Mouse (Mus musculus) CH12.LX (cell line): ENCODE results near the gene Itsn1. TPM values are rescaled to one million over a fixed set of nuclear protein-coding genes. Genes with fewer than 3 reads are reported as not detected.
A peak's percentile ranks its signal among the peaks of the same experiment; 100 is the strongest.

ENCODE experiments used
- DNase-seq: peaks from one replicate; pipeline ENCODE4 v3.0.0-alpha.2; 2013; ENCODE audit errors: extremely low read depth
- H3K27ac ChIP-seq: 2 replicates; pipeline ENCODE4 v1.5.1; 2012; ENCODE audit warnings: low read depth, mild to moderate bottlenecking, control low read depth, moderate library complexity; ENCODE audit not compliant: insufficient read depth
- H3K27me3 ChIP-seq: replicated peaks from 2 replicates; pipeline ENCODE3; 2012; ENCODE audit warnings: inconsistent platforms
- H3K36me3 ChIP-seq, 2 experiments: replicated peaks in 1 of 2; 2 replicates each; pipeline versions ENCODE3 to v1.6.1; 2012; ENCODE audit warnings: inconsistent platforms in 1 of 2, low read length in 1 of 2, mild to moderate bottlenecking in 1 of 2, mixed read lengths in 1 of 2, moderate library complexity in 1 of 2; ENCODE audit not compliant: control insufficient read depth in 1 of 2, insufficient read depth in 1 of 2
- H3K4me1 ChIP-seq, 2 experiments: 2 replicates each; pipeline ENCODE4 v1.6.1; 2012; ENCODE audit warnings: inconsistent platforms in 1 of 2, moderate library complexity in 1 of 2; ENCODE audit not compliant: insufficient read depth in 2 of 2, control insufficient read depth in 1 of 2
- H3K4me2 ChIP-seq: 2 replicates; pipeline ENCODE4 v1.6.1; 2012; ENCODE audit warnings: low read depth, mild to moderate bottlenecking, control low read depth; ENCODE audit not compliant: poor library complexity, insufficient read depth, severe bottlenecking
- H3K4me3 ChIP-seq, 3 experiments: fragments of 150-350 bp in 1 of 3; sonication (generic) in 1 of 3; replicated peaks in 1 of 3; 2 replicates each; pipeline versions ENCODE3 to v1.5.1; 2011 to 2012; ENCODE audit warnings: low read depth in 2 of 3, low read length in 2 of 3, mild to moderate bottlenecking in 2 of 3, moderate library complexity in 2 of 3, control low read depth in 1 of 3, improper control_type of control experiment in 1 of 3, inconsistent platforms in 1 of 3, mixed read lengths in 1 of 3; ENCODE audit not compliant: poor library complexity in 1 of 3
- H3K79me2 ChIP-seq: replicated peaks from 2 replicates; pipeline ENCODE4 v1.6.1; 2012; ENCODE audit warnings: mild to moderate bottlenecking, moderate library complexity; ENCODE audit not compliant: control insufficient read depth, poor library complexity, insufficient read depth, severe bottlenecking; ENCODE audit errors: extremely low read depth
- H3K9ac ChIP-seq: 2 replicates; pipeline ENCODE4 v1.6.1; 2012; ENCODE audit warnings: low read depth, mild to moderate bottlenecking, control low read depth, moderate library complexity; ENCODE audit not compliant: insufficient read depth
- H3K9me3 ChIP-seq: replicated peaks from 2 replicates; pipeline ENCODE3; 2012; ENCODE audit warnings: low read length, inconsistent platforms, mixed read lengths
- CHD1 ChIP-seq: IDR thresholded peaks from 2 replicates; pipeline ENCODE4 v1.6.1; 2012; ENCODE audit warnings: low read depth, low read length, improper control_type of control experiment, inconsistent platforms
- CHD2 ChIP-seq: IDR thresholded peaks from 2 replicates; pipeline ENCODE4 v1.6.1; 2011; ENCODE audit warnings: low read length, improper control_type of control experiment
- CTCF ChIP-seq, 2 experiments: IDR thresholded peaks in 1 of 2; conservative IDR thresholded peaks in 1 of 2; 2 replicates each; pipeline ENCODE4 v1.5.1; 2011 to 2012; ENCODE audit warnings: low read depth in 2 of 2, low read length in 2 of 2, improper control_type of control experiment in 1 of 2, inconsistent platforms in 1 of 2, mild to moderate bottlenecking in 1 of 2, moderate library complexity in 1 of 2
- E2F4 ChIP-seq: IDR thresholded peaks from 2 replicates; pipeline ENCODE4 v1.6.1; 2011; ENCODE audit warnings: low read depth, low read length, improper control_type of control experiment; ENCODE audit not compliant: insufficient replicate concordance
- ELF1 ChIP-seq: IDR thresholded peaks from 2 replicates; pipeline ENCODE4 v1.6.1; 2014; ENCODE audit warnings: low read depth, mild to moderate bottlenecking, inconsistent platforms, low read length, improper control_type of control experiment
- EP300 ChIP-seq: IDR thresholded peaks from 2 replicates; pipeline ENCODE4 v1.6.1; 2011; ENCODE audit warnings: low read length, improper control_type of control experiment
- GABPA ChIP-seq: IDR thresholded peaks from 2 replicates; pipeline ENCODE4 v1.6.1; 2012; ENCODE audit warnings: low read depth, low read length, improper control_type of control experiment, inconsistent platforms; ENCODE audit not compliant: insufficient replicate concordance
- HCFC1 ChIP-seq: IDR thresholded peaks from 2 replicates; pipeline ENCODE4 v1.6.1; 2012; ENCODE audit warnings: low read depth, mild to moderate bottlenecking, inconsistent platforms, low read length, improper control_type of control experiment
- JUN ChIP-seq: IDR thresholded peaks from 2 replicates; pipeline ENCODE4 v1.6.1; 2011; ENCODE audit warnings: low read depth, mild to moderate bottlenecking, low read length, improper control_type of control experiment, moderate library complexity; ENCODE audit not compliant: insufficient read depth
- KAT2A ChIP-seq: IDR thresholded peaks from 2 replicates; pipeline ENCODE4 v1.6.1; 2012; ENCODE audit warnings: low read length, improper control_type of control experiment, inconsistent platforms; ENCODE audit not compliant: insufficient replicate concordance
- MEF2A ChIP-seq: IDR thresholded peaks from 2 replicates; pipeline ENCODE4 v1.6.1; 2014; ENCODE audit warnings: low read depth, mild to moderate bottlenecking, inconsistent platforms, low read length, improper control_type of control experiment, borderline replicate concordance
- NRF1 ChIP-seq: IDR thresholded peaks from 2 replicates; pipeline ENCODE4 v1.6.1; 2014; ENCODE audit warnings: low read depth, mild to moderate bottlenecking, inconsistent platforms, low read length, improper control_type of control experiment, moderate library complexity
- POLR2A ChIP-seq: IDR thresholded peaks from 2 replicates; pipeline ENCODE4 v1.6.1; 2011; ENCODE audit warnings: low read depth, mild to moderate bottlenecking, improper control_type of control experiment, low read length
- POLR2AphosphoS2 ChIP-seq: IDR thresholded peaks from 2 replicates; pipeline ENCODE4 v1.6.1; 2011; ENCODE audit warnings: low read depth, low read length, improper control_type of control experiment
- RAD21 ChIP-seq: IDR thresholded peaks from 2 replicates; pipeline ENCODE4 v1.6.1; 2011; ENCODE audit warnings: low read depth, mild to moderate bottlenecking, low read length, improper control_type of control experiment, moderate library complexity
- RCOR1 ChIP-seq: conservative IDR thresholded peaks from 2 replicates; pipeline ENCODE4 v1.6.1; 2012; ENCODE audit warnings: low read depth, mild to moderate bottlenecking, inconsistent platforms, low read length, improper control_type of control experiment
- SIN3A ChIP-seq: IDR thresholded peaks from 2 replicates; pipeline ENCODE4 v1.6.1; 2012; ENCODE audit warnings: low read length, improper control_type of control experiment, inconsistent platforms
- SMC3 ChIP-seq: IDR thresholded peaks from 2 replicates; pipeline ENCODE4 v1.6.1; 2011; ENCODE audit warnings: low read depth, low read length, improper control_type of control experiment
- TBP ChIP-seq: conservative IDR thresholded peaks from 2 replicates; pipeline ENCODE4 v1.6.1; 2011; ENCODE audit warnings: low read depth, low read length, improper control_type of control experiment
- UBTF ChIP-seq: IDR thresholded peaks from 2 replicates; pipeline ENCODE4 v1.6.1; 2012; ENCODE audit warnings: low read depth, mild to moderate bottlenecking, inconsistent platforms, low read length, improper control_type of control experiment, moderate library complexity
- USF2 ChIP-seq: conservative IDR thresholded peaks from 2 replicates; pipeline ENCODE4 v1.6.1; 2011; ENCODE audit warnings: low read depth, low read length, improper control_type of control experiment
- ZMIZ1 ChIP-seq: IDR thresholded peaks from 2 replicates; pipeline ENCODE4 v1.6.1; 2012; ENCODE audit warnings: low read depth, mild to moderate bottlenecking, inconsistent platforms, low read length, improper control_type of control experiment
- ZNF384 ChIP-seq: IDR thresholded peaks from 2 replicates; pipeline ENCODE4 v1.6.1; 2012; ENCODE audit warnings: low read depth, low read length, improper control_type of control experiment, inconsistent platforms
- dilution Hi-C: fragments of 300-500 bp; cut with MboI; formaldehyde crosslinking; loops from 2 replicates; pipeline ENCODE4 v1.14.3; 2020; ENCODE audit warnings: low sequenced_read_pairs; ENCODE audit not compliant: extremely low pct_unique_long_range_greater_than_20kb, extremely low pct_ligation_motif_present
- in situ Hi-C: fragments of 300-500 bp; cut with MboI; formaldehyde crosslinking; loops from 3 replicates; pipeline ENCODE4 v1.14.3; 2019; ENCODE audit warnings: low sequenced_read_pairs, low pct_ligation_motif_present, low pct_unique_long_range_greater_than_20kb, mixed read lengths
- polyA plus RNA-seq: library from polyadenylated mRNA; unstranded; fragments of >175 nt; gene quantifications from 2 replicates; pipeline ENCODE4 v1.2.1, GENCODE M21; 2012; ENCODE audit warnings: low read depth; ENCODE audit not compliant: insufficient read length
- total RNA-seq, 2 experiments: library from RNA; depleted of rRNA; stranded (reverse); fragments of 300-350 nt in 1 of 2; fragments of >200 nt in 1 of 2; gene quantifications; 2 replicates each; pipeline ENCODE4 v1.2.3; 2012 to 2014

The Itsn1 gene
- total and polyA plus RNA-seq, 3 experiments, result 32.5 to 54.5 (median 46.3) TPM

DNA sequence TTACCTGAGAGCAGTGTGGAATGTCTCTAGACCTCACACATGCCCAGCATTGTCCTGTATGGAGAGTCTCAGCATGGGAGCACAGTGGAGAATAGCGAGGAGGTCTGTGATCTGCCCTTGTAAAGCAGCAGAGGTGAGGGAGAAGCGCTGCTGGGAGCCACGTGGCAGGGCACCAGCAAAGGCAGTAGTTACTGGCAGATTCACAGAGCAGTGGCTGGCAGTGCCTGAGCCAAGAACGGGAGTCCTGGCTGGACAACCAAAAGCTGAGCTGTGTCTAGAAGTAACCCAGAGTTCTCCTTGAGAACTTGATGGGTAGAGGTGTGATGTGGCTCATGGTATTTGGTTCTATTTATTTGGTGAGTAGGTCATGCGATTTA, 137.2 kb downstream of the Itsn1 start:
- Histone ChIP-seq H3K4me2 (no peak overlapping the region), H3K36me3 (peaks cover 22 to 37% of the 10 kb centered on the region in 2 experiments), H3K4me3 (no peak overlapping the region), H3K9ac (no peak overlapping the region), H3K27me3 (no peaks in the 10 kb centered on the region), H3K79me2 (no peaks in the 10 kb centered on the region), H3K4me1 (peaks cover 32 to 74% of the 10 kb centered on the region in 2 experiments), H3K9me3 (no peaks in the 10 kb centered on the region), H3K27ac (no peak overlapping the region)
- TF ChIP-seq ZNF384, result no peak
- no peak for TF ChIP-seq JUN
- TF ChIP-seq ZMIZ1, result no peak
- no peak for TF ChIP-seq RAD21
- no peak for TF ChIP-seq EP300
- TF ChIP-seq NRF1, result no peak
- TF ChIP-seq ELF1, result no peak
- TF ChIP-seq SIN3A, result no peak
- TF ChIP-seq SMC3, result no peak
- TF ChIP-seq CTCF (conservative IDR thresholded peaks at IDR 0.05 in 1 of 2, IDR thresholded peaks at IDR 0.05 in 1 of 2; ENCODE audit: low read depth in 2 of 2, low read length in 2 of 2), result no peak
- no peak for TF ChIP-seq POLR2AphosphoS2
- no peak for TF ChIP-seq USF2
- TF ChIP-seq POLR2A, result no peak
- no peak for TF ChIP-seq HCFC1
- TF ChIP-seq GABPA, result no peak
- TF ChIP-seq RCOR1, result no peak
- no peak for TF ChIP-seq CHD1
- no peak for TF ChIP-seq TBP
- dilution Hi-C loops (no loop called here), in situ Hi-C loops (no loop called here)
- DNase-seq, result no peak

DNA sequence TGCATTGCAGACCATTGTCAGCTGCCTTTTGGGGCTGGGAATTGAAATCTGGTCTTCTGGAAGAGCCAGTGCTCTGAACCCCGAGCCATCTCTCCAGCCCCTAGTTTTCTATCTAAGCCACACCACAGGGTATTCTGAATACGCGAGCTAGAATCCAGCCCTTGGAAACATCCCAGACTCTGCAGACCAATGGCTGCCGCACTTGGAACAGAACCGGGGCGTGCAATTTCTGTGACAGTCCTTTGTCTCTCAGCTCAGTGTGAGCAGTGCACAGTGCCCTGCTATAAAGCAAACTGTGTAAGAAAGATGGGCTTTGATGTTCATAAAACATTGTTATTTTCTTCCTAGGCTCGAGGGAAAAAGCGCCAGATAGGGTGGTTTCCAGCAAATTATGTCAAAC, 138.6 kb downstream of the Itsn1 start:
- Histone ChIP-seq H3K27me3 (no peaks in the 10 kb centered on the region), H3K36me3 (peaks cover 29 to 48% of the 10 kb centered on the region in 2 experiments), H3K79me2 (no peaks in the 10 kb centered on the region), H3K4me3 (no peak overlapping the region), H3K4me1 (peaks cover 43 to 73% of the 10 kb centered on the region in 2 experiments), H3K9ac (peak overlapping the region; percentile 51; the same call in 1 of the 2 replicates), H3K27ac (peak overlapping the region; percentile 99; the same call in 1 of the 2 replicates), H3K4me2 (no peak overlapping the region), H3K9me3 (no peaks in the 10 kb centered on the region)
- dilution Hi-C loops (no loop called here), in situ Hi-C loops (no loop called here)
- no peak for DNase-seq
- TF ChIP-seq TBP, result no peak
- no peak for TF ChIP-seq POLR2AphosphoS2
- TF ChIP-seq CHD2, result no peak
- no peak for TF ChIP-seq KAT2A
- no peak for TF ChIP-seq ZNF384
- no peak for TF ChIP-seq HCFC1
- no peak for TF ChIP-seq UBTF
- TF ChIP-seq MEF2A, result no peak
- TF ChIP-seq E2F4, result no peak
